ENCODE assay signal across 29 mouse cellular contexts in the genomic region with DNA sequence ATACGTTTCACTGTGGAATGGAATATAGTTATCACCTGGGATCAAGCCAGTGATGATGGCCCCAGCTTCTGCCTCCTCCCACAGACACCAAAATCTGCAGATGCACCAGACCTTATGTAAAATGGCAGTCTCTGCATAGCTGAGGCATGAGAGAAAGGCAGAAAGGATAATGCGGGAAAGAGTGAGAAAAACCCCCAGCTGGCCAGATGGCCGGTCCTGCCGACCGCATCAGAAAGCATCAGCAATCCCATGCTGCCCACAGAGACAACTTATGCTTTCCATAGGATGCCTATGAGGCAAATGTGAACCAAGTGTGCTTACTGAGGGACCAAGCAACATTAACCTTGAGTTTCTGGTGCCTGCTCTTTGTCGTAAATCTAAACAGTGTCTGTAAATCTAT. TPM values are rescaled to one million over a fixed set of nuclear protein-coding genes. Genes with fewer than 3 reads are reported as not detected.
A peak's percentile ranks its signal among the peaks of the same experiment; 100 is the strongest.
DNase-seq lines count a peak whose midpoint lies in the region; ATAC-seq and TF ChIP-seq lines count a peak whose summit lies in the region.
"Had no signal": no experiment of that assay in that cellular context is flagged by ENCODE, and none has a peak within 500 bp of the region (broad histone marks: within the 10 kb centered on the region; RNA-seq: fewer than 3 reads in every experiment).

No protein-coding gene starts in this region.

- no peak overlapping the region for H3K27ac ChIP-seq in hindbrain, postnatal 0 days
- no peak overlapping the region for H3K27ac ChIP-seq in hindbrain, embryonic 16.5 days (ENCODE audit: low read depth, low read length)
- H3K27ac ChIP-seq in left cerebral cortex, adult 2 months: peak overlapping the region; percentile 64
- H3K27ac ChIP-seq: embryonic facial prominence, embryonic 12.5 days; embryonic facial prominence, embryonic 15.5 days; heart, adult 2 months; heart, embryonic 10.5 days; heart, embryonic 13.5 days; hindbrain, embryonic 14.5 days had no signal

- H3K4me3 ChIP-seq in hindbrain, postnatal 0 days (ENCODE audit: low read length): no peak overlapping the region
- no peak overlapping the region for H3K4me3 ChIP-seq in hindbrain, embryonic 16.5 days (ENCODE audit: low read length)
- no peak overlapping the region for H3K4me3 ChIP-seq in left cerebral cortex, adult 2 months
- H3K4me3 ChIP-seq: embryonic facial prominence, embryonic 12.5 days; embryonic facial prominence, embryonic 15.5 days; heart, adult 2 months; heart, embryonic 10.5 days; heart, embryonic 13.5 days had no signal

- intact Hi-C loops in left cerebral cortex, adult 2 months (cut with DNase I): loop anchor here (1.0 kb wide), 1 partner anchor 22 kb away; no protein-coding TSS in a partner anchor
- intact Hi-C loops in left cerebral cortex, postnatal 4 days (cut with DNase I): no loop called here

- peak; percentile 5 for DNase-seq in hindbrain, postnatal 0 days (ENCODE audit: low spot score)
- peak in 1 of 2 experiments; percentile 57 for DNase-seq in left cerebral cortex, adult 2 months (ENCODE audit: extremely low spot score in 1 of 2, low spot score in 2 of 2)
- no peak for DNase-seq in left cerebral cortex, postnatal 4 days
- peak; percentile 78 for DNase-seq in brain, adult 2 months (ENCODE audit: low read depth, low spot score)
- no peak for DNase-seq in ovary, adult 18-20 months (ENCODE audit: low spot score)
- DNase-seq: adrenal gland, postnatal 10 days; adrenal gland, postnatal 36 days; B cell, adult 2 months; cerebellum, adult 11 months; cerebellum, adult 2 months; cerebellum, adult 9-11 months; cerebellum, postnatal 25 days; forebrain, postnatal 0 days; gastrocnemius, postnatal 10 days; gastrocnemius, postnatal 36 days; heart, adult 2 months; heart, postnatal 14 days; heart, postnatal 4 days had no signal

- H3K36me3 ChIP-seq in hindbrain, postnatal 0 days (ENCODE audit: insufficient read depth, low read length): no peaks in the 10 kb centered on the region
- H3K36me3 ChIP-seq in hindbrain, embryonic 16.5 days (ENCODE audit: control insufficient read depth, insufficient read depth, low read length): no peaks in the 10 kb centered on the region
- H3K36me3 ChIP-seq: G1E; heart, embryonic 13.5 days had no signal

- TF ChIP-seq CTCF in hindbrain, postnatal 0 days (IDR thresholded peaks at IDR 0.05; ENCODE audit: low read depth): no peak
- TF ChIP-seq CTCF in left cerebral cortex, adult 2 months (IDR thresholded peaks at IDR 0.05): no peak

- WGBS in hindbrain, postnatal 0 days: 66% methylated on average over 6 of the region's 6 CpGs
- WGBS in hindbrain, embryonic 16.5 days: 77% methylated on average over 6 of the region's 6 CpGs

- no peaks in the 10 kb centered on the region for H3K9me3 ChIP-seq in hindbrain, postnatal 0 days (ENCODE audit: low read length)
- H3K9me3 ChIP-seq in hindbrain, embryonic 16.5 days (ENCODE audit: control insufficient read depth, low read length): no peaks in the 10 kb centered on the region
- H3K9me3 ChIP-seq: embryonic facial prominence, embryonic 12.5 days; embryonic facial prominence, embryonic 15.5 days; heart, embryonic 10.5 days; heart, embryonic 13.5 days had no signal

- ATAC-seq in hindbrain, postnatal 0 days: no peak
- ATAC-seq in hindbrain, embryonic 16.5 days: no peak
- ATAC-seq: forebrain, embryonic 14.5 days; forebrain, postnatal 0 days had no signal

- no peaks in the 10 kb centered on the region for H3K27me3 ChIP-seq in hindbrain, postnatal 0 days (ENCODE audit: insufficient read depth, low read length)
- no peaks in the 10 kb centered on the region for H3K27me3 ChIP-seq in hindbrain, embryonic 16.5 days (replicated peaks; ENCODE audit: control insufficient read depth, insufficient read depth, low read length)
- H3K27me3 ChIP-seq: CH12.LX; embryonic facial prominence, embryonic 12.5 days; embryonic facial prominence, embryonic 15.5 days; heart, embryonic 13.5 days; Patski had no signal

- no peak overlapping the region for H3K4me2 ChIP-seq in hindbrain, postnatal 0 days (ENCODE audit: low read depth, low read length)
- no peak overlapping the region for H3K4me2 ChIP-seq in hindbrain, embryonic 16.5 days (ENCODE audit: low read length)
- H3K4me2 ChIP-seq: embryonic facial prominence, embryonic 12.5 days; embryonic facial prominence, embryonic 15.5 days; heart, embryonic 13.5 days; hindbrain, embryonic 14.5 days had no signal

- H3K9ac ChIP-seq in hindbrain, postnatal 0 days (replicated peaks; ENCODE audit: low read length): no peak overlapping the region
- H3K9ac ChIP-seq in hindbrain, embryonic 16.5 days (ENCODE audit: low read depth, low read length): no peak overlapping the region
- H3K9ac ChIP-seq: embryonic facial prominence, embryonic 12.5 days; embryonic facial prominence, embryonic 15.5 days; forebrain, postnatal 0 days; heart, embryonic 13.5 days; hindbrain, embryonic 14.5 days had no signal

- H3K4me1 ChIP-seq in hindbrain, postnatal 0 days (ENCODE audit: insufficient read depth, low read length): peaks cover 3% of the 10 kb centered on the region; the same call in 1 of the 2 replicates
- peaks cover 7% of the 10 kb centered on the region for H3K4me1 ChIP-seq in hindbrain, embryonic 16.5 days (ENCODE audit: control insufficient read depth, insufficient read depth, low read depth, low read length)

RNA-seq across cellular contexts. Expression of a gene that starts 15.7 kb away (rescaled TPM):
- total RNA-seq in hindbrain, postnatal 0 days (2014; rRNA removed): 31.6 and 33.4 TPM in 2 replicates
- polyA plus RNA-seq in hindbrain, postnatal 0 days (2015; fragmentation: Nextera tagmentation; extraction: Ambion mirVana): 21.4 and 24.4 TPM in 2 replicates
- 21.6 and 26.4 TPM in 2 replicates for polyA plus RNA-seq in hindbrain, embryonic 16.5 days (2015; fragmentation: Nextera tagmentation; extraction: Ambion mirVana)
- total RNA-seq in left cerebral cortex, adult 2 months (2021): 10 to 100 TPM; 26.8 to 34.2 TPM
- 10 to 100 TPM; 41.8 to 45.4 TPM for total RNA-seq in left cerebral cortex, postnatal 4 days (2021)
- polyA plus RNA-seq: G1E had no signal

RNA-seq across cellular contexts. Expression of a gene that starts 56.9 kb away (rescaled TPM):
- 1.3 and 1.5 TPM in 2 replicates for total RNA-seq in hindbrain, postnatal 0 days (2014; rRNA removed)
- 1.4 and 1.5 TPM in 2 replicates for polyA plus RNA-seq in hindbrain, postnatal 0 days (2015; fragmentation: Nextera tagmentation; extraction: Ambion mirVana)
- 0.34 and 0.88 TPM in 2 replicates for polyA plus RNA-seq in hindbrain, embryonic 16.5 days (2015; fragmentation: Nextera tagmentation; extraction: Ambion mirVana)
- 1 to 10 TPM in 1 of 2 experiments, under 1 TPM in 1; 0.66 to 1.3 TPM for total RNA-seq in left cerebral cortex, adult 2 months (2021)
- under 1 TPM; 0.14 to 0.26 TPM for total RNA-seq in left cerebral cortex, postnatal 4 days (2021)
- total RNA-seq: granulocyte monocyte progenitor cell, adult 5-6 weeks had no signal
- polyA plus RNA-seq: G1E had no signal

Comparison
In these comparisons a context has a peak if more than half of its experiments do, and no peak if none do; other contexts are left out.
1. DNase-seq: peak in hindbrain, postnatal 0 days (single experiment) and brain, adult 2 months (single experiment); none in left cerebral cortex, postnatal 4 days (single experiment) and ovary, adult 18-20 months (single experiment).